Mouse (Mus musculus) myocyte (in vitro differentiated cells): Measurements from ENCODE around the gene Armh1.

Experiments
- CEBPB ChIP-seq: IDR thresholded peaks from 2 replicates; pipeline ENCODE4 v1.6.1; 2011; ENCODE audit warnings: mild to moderate bottlenecking, moderate library complexity; ENCODE audit not compliant: poor library complexity, insufficient read depth, severe bottlenecking
- E2F4 ChIP-seq: IDR thresholded peaks from one replicate; pipeline ENCODE4 v1.6.1; 2011; ENCODE audit warnings: mild to moderate bottlenecking, control low read depth, moderate library complexity; ENCODE audit not compliant: insufficient read depth
- MAX ChIP-seq: IDR thresholded peaks from one replicate; pipeline ENCODE4 v1.6.1; 2011; ENCODE audit warnings: low read depth, mild to moderate bottlenecking, control low read depth
- MYOD1 ChIP-seq, 3 experiments: IDR thresholded peaks; one replicate each; pipeline ENCODE4 v1.6.1; 2011; ENCODE audit warnings: control low read depth in 2 of 3, low read depth in 2 of 3, mild to moderate bottlenecking in 2 of 3, moderate library complexity in 1 of 3; ENCODE audit not compliant: insufficient read length in 2 of 3, control insufficient read depth in 1 of 3
- MYOG ChIP-seq, 3 experiments: IDR thresholded peaks; one replicate each; pipeline ENCODE4 v1.6.1; 2011; ENCODE audit warnings: control low read depth in 2 of 3, low read depth in 2 of 3, mild to moderate bottlenecking in 2 of 3; ENCODE audit not compliant: insufficient read length in 2 of 3, control insufficient read depth in 1 of 3, insufficient read depth in 1 of 3
- POLR2A ChIP-seq: IDR thresholded peaks from one replicate; pipeline ENCODE4 v1.6.1; 2011; ENCODE audit warnings: low read depth, mild to moderate bottlenecking, control low read depth, moderate library complexity; ENCODE audit not compliant: insufficient read length
- POLR2AphosphoS2 ChIP-seq: IDR thresholded peaks from one replicate; pipeline ENCODE4 v1.6.1; 2011; ENCODE audit warnings: low read depth, control low read depth; ENCODE audit not compliant: insufficient read length
- REST ChIP-seq: IDR thresholded peaks from one replicate; pipeline ENCODE4 v1.6.1; 2011; ENCODE audit warnings: mild to moderate bottlenecking, control low read depth, moderate library complexity; ENCODE audit not compliant: insufficient read depth, insufficient read length
- TCF12 ChIP-seq: IDR thresholded peaks from one replicate; pipeline ENCODE4 v1.6.1; 2011; ENCODE audit warnings: mild to moderate bottlenecking, control low read depth; ENCODE audit not compliant: poor library complexity, insufficient read depth, severe bottlenecking
- TCF3 ChIP-seq: IDR thresholded peaks from one replicate; pipeline ENCODE4 v1.6.1; 2011; ENCODE audit warnings: low read depth, control low read depth; ENCODE audit not compliant: insufficient read length
- USF1 ChIP-seq: IDR thresholded peaks from one replicate; pipeline ENCODE4 v1.6.1; 2011; ENCODE audit warnings: low read depth, mild to moderate bottlenecking, control low read depth, moderate library complexity

DNA sequence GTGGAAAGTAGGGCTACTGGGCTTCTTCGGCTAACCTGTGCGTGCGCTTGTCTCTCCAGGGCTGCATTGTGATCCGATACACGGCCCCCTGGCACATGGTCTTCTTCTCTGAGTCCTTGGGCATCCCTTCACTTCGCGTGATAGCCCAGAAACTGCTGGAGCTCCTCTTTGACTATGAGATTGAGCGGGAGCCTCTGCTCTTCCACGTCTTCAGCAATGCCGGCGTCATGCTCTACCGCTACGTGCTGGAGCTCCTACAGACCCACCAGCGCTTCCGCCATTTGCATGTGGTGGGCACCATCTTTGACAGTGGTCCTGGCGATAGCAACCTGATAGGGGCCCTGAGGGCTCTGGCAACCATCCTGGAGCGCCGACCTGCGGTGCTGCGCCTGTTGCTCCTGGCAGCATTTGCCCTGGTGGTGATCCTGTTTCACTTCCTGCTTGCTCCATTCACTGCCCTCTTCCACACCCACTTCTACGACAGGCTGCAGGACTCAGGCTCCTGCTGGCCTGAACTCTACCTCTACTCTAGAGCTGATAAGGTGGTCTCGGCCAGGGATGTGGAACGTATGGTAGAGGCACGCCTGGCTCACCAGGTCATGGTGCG is 16.0 kb upstream of the Armh1 start:
- no peak for TF ChIP-seq MAX
- no peak for TF ChIP-seq USF1
- TF ChIP-seq TCF12 = no peak
- TF ChIP-seq REST = no peak
- no peak for TF ChIP-seq E2F4
- TF ChIP-seq POLR2A = no peak
- TF ChIP-seq CEBPB = no peak
- TF ChIP-seq MYOD1 (IDR thresholded peaks at IDR 0.05; ENCODE audit: control insufficient read depth in 1 of 3, insufficient read length in 2 of 3, low read depth in 2 of 3) = no peak
- TF ChIP-seq MYOG (IDR thresholded peaks at IDR 0.05; ENCODE audit: control insufficient read depth in 1 of 3, insufficient read depth in 1 of 3, insufficient read length in 2 of 3, low read depth in 2 of 3) = no peak
- TF ChIP-seq POLR2AphosphoS2 = no peak
- no peak for TF ChIP-seq TCF3
